Mouse (Mus musculus) neural tube, embryonic 14.5 days (tissue): ENCODE measurements around the gene Ctnna3. TPM values are rescaled to one million over a fixed set of nuclear protein-coding genes. Genes with fewer than 3 reads are reported as not detected.

Experiments
- ATAC-seq: fragments of 200-750 bp; cut with Nextera tagmentation; 2 replicates; pipeline ENCODE4 v1.8.0; 2017; ENCODE audit warnings: low read depth, mild to moderate bottlenecking, moderate TSS enrichment, moderate library complexity
- H3K27ac ChIP-seq: fragments of 300-500 bp; sonication (generic); 2 replicates; pipeline ENCODE4 v1.5.1; 2014; ENCODE audit warnings: low read depth, mild to moderate bottlenecking, control low read depth, low read length, moderate library complexity, mixed read lengths
- H3K27me3 ChIP-seq: fragments of 300-500 bp; sonication (generic); 2 replicates; pipeline ENCODE4 v1.6.1; 2014; ENCODE audit warnings: low read length; ENCODE audit not compliant: control insufficient read depth, insufficient read depth
- H3K36me3 ChIP-seq: fragments of 300-500 bp; sonication (generic); 2 replicates; pipeline ENCODE4 v1.6.1; 2014; ENCODE audit warnings: low read length, mixed read lengths; ENCODE audit not compliant: control insufficient read depth, insufficient read depth
- H3K4me1 ChIP-seq: fragments of 300-500 bp; sonication (generic); 2 replicates; pipeline ENCODE4 v1.6.1; 2014; ENCODE audit warnings: low read length; ENCODE audit not compliant: control insufficient read depth, insufficient read depth
- H3K4me2 ChIP-seq: fragments of 300-500 bp; sonication (generic); 2 replicates; pipeline ENCODE4 v1.6.1; 2014; ENCODE audit warnings: mild to moderate bottlenecking, low read depth, low read length, control low read depth
- H3K4me3 ChIP-seq: fragments of 300-500 bp; sonication (generic); 2 replicates; pipeline ENCODE4 v1.5.1; 2014; ENCODE audit warnings: low read depth, low read length, control low read depth, mixed read lengths
- H3K9ac ChIP-seq: fragments of 300-500 bp; sonication (generic); replicated peaks from 2 replicates; pipeline ENCODE4 v1.6.1; 2014; ENCODE audit warnings: low read depth, mild to moderate bottlenecking, control low read depth, low read length, mixed read lengths
- H3K9me3 ChIP-seq: fragments of 300-500 bp; sonication (generic); 2 replicates; pipeline ENCODE4 v1.6.1; 2016; ENCODE audit warnings: low read length; ENCODE audit not compliant: control insufficient read depth
- WGBS: fragments of 180-500 bp; shearing (Covaris S2); extraction: QIAGEN DNeasy Blood & Tissue Kit; methylation state at CpG from one replicate; pipeline ENCODE4 v1.1.7; 2014; 5-methylcytosine and 5-hydroxymethylcytosine counted together
- polyA plus RNA-seq: library from polyadenylated mRNA; unstranded; fragments of >200 nt; fragmentation: Nextera tagmentation; extraction: Ambion mirVana; gene quantifications from 2 replicates; pipeline ENCODE4 v1.2.1, GENCODE M21; 2014

Gene Ctnna3
- polyA plus RNA-seq, 1 experiment from 2014 or later, result 16.5 TPM

DNA sequence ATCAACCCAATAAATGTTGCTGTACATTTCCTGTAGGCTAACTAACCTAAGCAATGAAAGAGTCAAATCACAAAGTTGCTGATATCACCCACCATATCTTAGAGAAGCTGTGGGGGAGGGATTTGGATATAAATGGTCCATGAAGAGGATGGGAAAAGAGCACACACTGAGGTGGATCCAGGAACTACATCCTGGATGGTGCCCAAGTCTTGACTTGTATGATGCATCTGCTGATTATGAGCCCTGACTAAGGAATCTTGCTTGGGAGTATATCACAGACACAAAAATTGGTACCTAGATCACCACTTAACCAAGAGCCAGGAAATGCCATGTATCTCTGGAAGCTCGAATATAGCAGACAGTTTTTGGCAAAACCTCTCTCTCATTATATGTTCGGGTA is 1018.7 kb downstream of the Ctnna3 start:
- no peak overlapping the region for H3K4me2 ChIP-seq
- no peaks in the 10 kb centered on the region for H3K9me3 ChIP-seq
- H3K27me3 ChIP-seq, result no peaks in the 10 kb centered on the region; the same call in 1 of the 2 replicates
- WGBS, result 84% methylated on average over 2 of the region's 2 CpGs
- no peaks in the 10 kb centered on the region for H3K36me3 ChIP-seq
- H3K9ac ChIP-seq, result no peak overlapping the region
- no peak overlapping the region for H3K4me3 ChIP-seq
- ATAC-seq, result no peak
- no peaks in the 10 kb centered on the region for H3K4me1 ChIP-seq
- no peak overlapping the region for H3K27ac ChIP-seq

DNA sequence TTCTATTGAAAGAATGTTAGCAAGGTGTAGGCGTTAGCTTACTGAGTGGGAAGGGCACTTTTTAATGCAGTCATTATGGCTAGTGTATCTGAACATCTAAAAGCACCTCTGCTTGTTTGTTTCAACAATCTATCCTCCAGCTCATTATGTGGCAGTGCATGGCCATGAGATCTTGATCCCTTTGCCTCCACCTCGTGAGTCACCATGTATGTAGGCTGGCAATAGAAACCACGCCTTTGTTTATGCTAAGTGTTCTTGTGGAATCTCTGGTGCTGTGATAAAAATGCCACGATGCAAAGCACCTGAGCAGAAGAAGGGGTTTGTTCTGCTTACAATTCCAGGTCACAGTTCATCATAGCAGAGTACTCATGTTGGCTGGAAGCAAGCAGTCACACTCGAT is 1053.4 kb downstream of the Ctnna3 start:
- Histone ChIP-seq H3K27me3 (no peaks in the 10 kb centered on the region), H3K36me3 (no peaks in the 10 kb centered on the region), H3K9me3 (no peaks in the 10 kb centered on the region), H3K4me2 (no peak overlapping the region), H3K4me3 (no peak overlapping the region), H3K4me1 (no peaks in the 10 kb centered on the region), H3K27ac (no peak overlapping the region), H3K9ac (no peak overlapping the region)
- WGBS, result 91% methylated on average over 5 of the region's 5 CpGs
- ATAC-seq, result no peak

DNA sequence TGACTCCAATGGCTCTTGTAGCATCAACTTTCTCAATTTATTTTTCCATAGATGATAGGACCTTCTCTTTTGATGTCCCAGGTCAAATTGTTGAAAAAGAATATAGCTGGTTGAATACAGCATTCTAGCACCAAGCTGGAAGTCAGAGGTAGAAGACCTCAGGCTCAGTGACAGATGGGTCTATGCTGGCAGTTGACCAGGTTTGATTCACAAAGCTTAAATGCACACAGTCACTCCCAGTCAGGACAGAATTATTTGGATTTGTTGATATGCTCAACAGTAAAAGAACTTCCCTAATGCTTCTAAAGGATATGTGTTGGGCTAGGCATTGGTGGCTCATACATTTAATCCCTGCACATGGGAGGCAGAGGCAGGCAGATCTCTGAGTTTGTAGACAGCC is 1059.6 kb downstream of the Ctnna3 start:
- no peak overlapping the region for H3K4me2 ChIP-seq
- no peak for ATAC-seq
- no peaks in the 10 kb centered on the region for H3K27me3 ChIP-seq
- no peak overlapping the region for H3K9ac ChIP-seq
- no peak overlapping the region for H3K4me3 ChIP-seq
- H3K4me1 ChIP-seq, result no peaks in the 10 kb centered on the region
- no peak overlapping the region for H3K27ac ChIP-seq
- H3K36me3 ChIP-seq, result no peaks in the 10 kb centered on the region
- no peaks in the 10 kb centered on the region for H3K9me3 ChIP-seq

DNA sequence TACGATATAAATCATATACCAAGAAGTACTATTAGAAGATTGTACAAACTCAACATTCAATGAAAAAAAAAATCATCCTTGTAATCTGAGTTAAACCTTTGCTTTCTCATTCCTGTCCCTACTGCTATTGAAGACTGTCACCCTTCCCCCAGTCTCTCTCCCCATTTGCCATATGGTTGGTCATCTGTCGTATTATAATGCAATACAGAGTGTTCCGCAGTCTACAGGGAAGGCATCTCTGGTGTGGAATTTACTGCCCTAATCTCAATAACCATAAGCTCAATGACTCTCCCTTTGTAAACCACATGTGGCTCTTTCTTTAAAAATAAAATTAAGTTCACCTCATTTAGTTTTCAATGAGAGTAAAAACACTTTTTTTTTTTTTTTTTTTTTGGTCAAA is 1113.7 kb downstream of the Ctnna3 start:
- Histone ChIP-seq H3K27ac (no peak overlapping the region), H3K9ac (no peak overlapping the region), H3K36me3 (no peaks in the 10 kb centered on the region), H3K4me3 (no peak overlapping the region), H3K4me2 (no peak overlapping the region), H3K9me3 (no peaks in the 10 kb centered on the region), H3K4me1 (no peaks in the 10 kb centered on the region), H3K27me3 (no peaks in the 10 kb centered on the region)
- ATAC-seq, result no peak
- WGBS, result 46% methylated on average over 3 of the region's 3 CpGs

DNA sequence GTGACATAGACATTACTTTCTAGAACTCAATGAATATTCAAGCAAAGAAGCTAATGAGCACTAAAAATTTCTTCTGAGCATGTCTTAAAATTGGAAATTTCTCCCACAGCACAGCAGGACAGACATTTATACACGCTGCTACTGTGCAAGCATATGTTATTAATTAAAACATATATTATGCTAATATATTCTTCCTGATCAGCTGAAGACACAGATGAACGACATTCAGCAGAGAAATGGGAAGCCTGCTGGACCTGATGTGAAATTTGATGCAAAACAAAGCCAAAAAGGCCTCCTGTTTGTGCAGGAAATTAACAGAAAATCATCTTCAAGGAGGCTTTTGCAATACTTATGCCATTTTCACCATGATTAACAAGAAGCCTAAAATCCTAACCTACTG is 1114.5 kb downstream of the Ctnna3 start:
- Histone ChIP-seq H3K9me3 (no peaks in the 10 kb centered on the region), H3K27ac (no peak overlapping the region), H3K4me2 (no peak overlapping the region), H3K9ac (no peak overlapping the region), H3K27me3 (no peaks in the 10 kb centered on the region), H3K4me1 (no peaks in the 10 kb centered on the region), H3K4me3 (no peak overlapping the region), H3K36me3 (no peaks in the 10 kb centered on the region)
- ATAC-seq, result peak; percentile 69; the same call in 1 of the 2 replicates
- WGBS, result 25% methylated on average over 2 of the region's 2 CpGs

DNA sequence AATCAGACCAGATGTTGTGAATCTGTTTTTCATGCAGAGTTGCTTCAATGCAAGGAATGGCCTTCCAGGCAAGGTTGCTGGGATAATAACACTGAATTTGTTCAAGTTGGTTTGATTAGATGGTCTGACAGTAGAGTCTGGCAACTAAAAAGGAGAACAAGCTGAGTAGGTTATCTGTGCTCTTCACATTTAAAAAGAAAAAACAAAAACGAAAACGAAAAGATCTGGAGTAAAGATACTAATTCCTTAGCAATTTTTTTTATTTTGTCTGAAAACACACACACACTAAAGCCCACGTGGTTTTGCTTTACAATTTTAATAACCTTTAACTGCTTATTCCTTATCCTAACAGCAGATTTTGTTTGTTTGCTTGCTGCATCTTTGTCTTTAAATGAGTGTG is 1141.4 kb downstream of the Ctnna3 start:
- Histone ChIP-seq H3K4me2 (no peak overlapping the region), H3K27me3 (no peaks in the 10 kb centered on the region), H3K9me3 (no peaks in the 10 kb centered on the region), H3K4me1 (no peaks in the 10 kb centered on the region), H3K4me3 (no peak overlapping the region), H3K27ac (no peak overlapping the region), H3K36me3 (no peaks in the 10 kb centered on the region), H3K9ac (no peak overlapping the region)
- no peak for ATAC-seq
- WGBS, result 89% methylated on average over 3 of the region's 3 CpGs

DNA sequence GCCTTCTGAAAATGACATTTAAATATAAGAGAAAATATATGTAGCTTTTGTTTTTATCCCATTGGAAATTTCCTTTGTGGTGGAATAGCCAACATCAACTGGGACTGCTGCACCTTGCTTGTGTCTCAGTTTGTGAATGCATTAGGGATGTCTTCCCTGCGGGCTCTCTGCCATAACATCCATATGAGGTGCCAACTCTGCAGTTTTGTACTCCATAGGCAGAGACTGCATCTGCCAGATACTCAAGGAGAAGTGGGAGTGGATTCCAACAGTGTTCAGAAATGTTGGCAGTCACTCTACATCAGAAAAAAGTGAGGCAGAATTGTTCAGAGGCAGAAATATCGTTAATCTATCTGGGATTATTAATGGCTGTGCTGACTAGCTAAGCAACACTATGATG is 1158.2 kb downstream of the Ctnna3 start:
- no peaks in the 10 kb centered on the region for H3K9me3 ChIP-seq
- ATAC-seq, result no peak
- H3K4me1 ChIP-seq, result no peaks in the 10 kb centered on the region
- no peaks in the 10 kb centered on the region for H3K27me3 ChIP-seq
- no peak overlapping the region for H3K4me3 ChIP-seq
- H3K9ac ChIP-seq, result no peak overlapping the region
- no peaks in the 10 kb centered on the region for H3K36me3 ChIP-seq
- no peak overlapping the region for H3K27ac ChIP-seq
- WGBS, result 84% methylated on average over 2 of the region's 2 CpGs
- no peak overlapping the region for H3K4me2 ChIP-seq

DNA sequence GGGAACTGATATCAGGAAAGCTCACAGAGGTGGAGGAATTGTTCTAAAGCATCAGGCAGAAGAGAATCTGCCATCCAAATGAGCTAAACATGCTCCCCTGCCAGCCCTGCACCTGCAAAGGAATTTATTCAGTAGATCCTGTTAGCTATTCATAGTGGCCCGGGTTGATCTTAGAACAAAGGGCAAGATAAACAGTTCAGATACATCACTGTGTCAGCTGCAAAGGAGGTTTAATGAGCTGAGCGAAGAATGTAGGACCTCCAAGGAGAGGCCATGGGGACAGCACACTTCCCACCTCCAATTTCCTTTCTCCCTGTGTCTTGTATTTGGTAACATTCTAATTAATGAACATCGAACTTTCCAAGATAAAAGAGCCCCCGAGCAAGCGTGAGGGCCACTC is 1206.9 kb downstream of the Ctnna3 start:
- no peak overlapping the region for H3K9ac ChIP-seq
- H3K27ac ChIP-seq, result no peak overlapping the region
- H3K4me1 ChIP-seq, result 0 out of 2 replicates have a peak, but pooled peaks cover 3% of the 10 kb centered on the region
- no peaks in the 10 kb centered on the region for H3K36me3 ChIP-seq
- H3K4me3 ChIP-seq, result no peak overlapping the region
- ATAC-seq, result no peak
- no peaks in the 10 kb centered on the region for H3K9me3 ChIP-seq
- 24% methylated on average over 5 of the region's 5 CpGs for WGBS
- no peaks in the 10 kb centered on the region for H3K27me3 ChIP-seq
- H3K4me2 ChIP-seq, result no peak overlapping the region

DNA sequence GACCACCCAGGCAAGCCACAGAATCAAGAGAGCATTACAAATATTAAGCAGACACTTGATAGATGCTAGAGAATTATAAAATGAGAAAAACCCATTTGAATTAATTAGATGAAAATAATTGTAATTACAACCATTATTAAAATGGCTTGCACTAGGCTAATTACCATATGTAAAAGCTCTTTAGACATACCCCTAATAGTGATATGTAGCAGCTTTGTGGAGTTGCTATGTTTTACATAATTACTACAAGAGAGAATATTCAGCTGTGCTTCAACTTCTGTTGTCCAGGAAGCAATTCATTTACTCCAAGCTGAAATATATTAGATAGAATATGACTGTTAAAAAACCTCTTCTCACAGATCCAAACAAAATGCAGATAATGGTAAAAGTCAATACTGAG is 1209.2 kb downstream of the Ctnna3 start:
- no peak overlapping the region for H3K4me2 ChIP-seq
- no peaks in the 10 kb centered on the region for H3K27me3 ChIP-seq
- H3K36me3 ChIP-seq, result no peaks in the 10 kb centered on the region
- no peak overlapping the region for H3K4me3 ChIP-seq
- no peak overlapping the region for H3K27ac ChIP-seq
- ATAC-seq, result no peak
- H3K4me1 ChIP-seq, result 0 out of 2 replicates have a peak, but pooled peaks cover 3% of the 10 kb centered on the region
- no peaks in the 10 kb centered on the region for H3K9me3 ChIP-seq
- H3K9ac ChIP-seq, result no peak overlapping the region

DNA sequence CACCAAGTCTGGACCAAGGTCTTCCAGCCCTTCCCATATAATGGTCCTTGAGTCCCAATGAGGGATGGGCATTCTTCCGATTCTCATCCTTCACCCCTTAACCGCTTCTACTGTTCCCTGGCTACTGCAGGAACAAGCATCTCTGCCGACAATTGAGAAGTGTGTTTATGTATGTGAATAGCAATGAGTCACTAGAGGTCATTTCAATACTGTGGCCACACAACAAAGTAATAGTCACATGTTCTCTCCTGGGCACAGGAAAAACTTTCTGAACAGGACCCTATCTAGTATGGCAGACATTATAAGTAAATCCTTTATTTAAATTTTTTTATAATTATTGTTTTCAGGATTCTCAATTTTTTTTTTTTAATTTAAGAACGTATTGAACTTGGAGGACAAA is 1211.2 kb downstream of the Ctnna3 start:
- no peak for ATAC-seq
- Histone ChIP-seq H3K4me2 (no peak overlapping the region), H3K4me1 (0 out of 2 replicates have a peak, but pooled peaks cover 3% of the 10 kb centered on the region), H3K9me3 (no peaks in the 10 kb centered on the region), H3K9ac (no peak overlapping the region), H3K4me3 (no peak overlapping the region), H3K27me3 (no peaks in the 10 kb centered on the region), H3K36me3 (no peaks in the 10 kb centered on the region), H3K27ac (no peak overlapping the region)
- 72% methylated on average over 4 of the region's 4 CpGs for WGBS
